Mouse (Mus musculus) hindbrain, embryonic 14.5 days (tissue): ENCODE results near the gene Gpc6. TPM values are rescaled to one million over a fixed set of nuclear protein-coding genes. Genes with fewer than 3 reads are reported as not detected.

Experiments
- ATAC-seq: fragments of 200-750 bp; cut with Nextera tagmentation; 2 replicates; pipeline ENCODE4 v1.8.0; 2017; ENCODE audit warnings: moderate number of reproducible peaks, mild to moderate bottlenecking, moderate TSS enrichment, moderate library complexity; ENCODE audit not compliant: low FRiP score
- DNase-seq: peaks from one replicate; pipeline ENCODE4 v3.0.0-alpha.2; 2015; ENCODE audit warnings: low spot score
- H3K27ac ChIP-seq: fragments of 300-500 bp; sonication (generic); 2 replicates; pipeline ENCODE4 v1.5.1; 2014; ENCODE audit warnings: mild to moderate bottlenecking, moderate library complexity
- H3K27me3 ChIP-seq: fragments of 300-500 bp; sonication (generic); 2 replicates; pipeline ENCODE4 v1.6.1; 2014; ENCODE audit warnings: mild to moderate bottlenecking, low read length, mixed read lengths; ENCODE audit not compliant: control insufficient read depth, insufficient read depth
- H3K36me3 ChIP-seq: fragments of 300-500 bp; sonication (generic); replicated peaks from 2 replicates; pipeline ENCODE4 v1.6.1; 2014; ENCODE audit not compliant: control insufficient read depth, insufficient read depth
- H3K4me1 ChIP-seq: fragments of 300-500 bp; sonication (generic); replicated peaks from 2 replicates; pipeline ENCODE4 v1.6.1; 2014; ENCODE audit warnings: antibody characterized with exemption, low read length, mixed read lengths; ENCODE audit not compliant: control insufficient read depth, insufficient read depth
- H3K4me2 ChIP-seq: fragments of 300-500 bp; sonication (generic); replicated peaks from 2 replicates; pipeline ENCODE4 v1.6.1; 2014; ENCODE audit warnings: mild to moderate bottlenecking, moderate library complexity
- H3K4me3 ChIP-seq: fragments of 300-500 bp; sonication (generic); replicated peaks from 2 replicates; pipeline ENCODE4 v1.5.1; 2014; ENCODE audit warnings: mild to moderate bottlenecking, low read length
- H3K9ac ChIP-seq: fragments of 300-500 bp; sonication (generic); 2 replicates; pipeline ENCODE4 v1.6.1; 2014
- H3K9me3 ChIP-seq: fragments of 300-500 bp; sonication (generic); 2 replicates; pipeline ENCODE4 v1.6.1; 2016; ENCODE audit warnings: low read length; ENCODE audit not compliant: control insufficient read depth
- WGBS: fragments of 180-500 bp; shearing (Covaris S2); extraction: QIAGEN DNeasy Blood & Tissue Kit; methylation state at CpG from one replicate; pipeline ENCODE4 v1.1.7; 2014; 5-methylcytosine and 5-hydroxymethylcytosine counted together
- polyA plus RNA-seq: library from polyadenylated mRNA; unstranded; fragments of >200 nt; fragmentation: Nextera tagmentation; extraction: Ambion mirVana; gene quantifications from 2 replicates; pipeline ENCODE4 v1.2.1, GENCODE M21; 2014

Gpc6 gene
- polyA plus RNA-seq, 1 experiment from 2014 or later: 18.6 TPM

DNA sequence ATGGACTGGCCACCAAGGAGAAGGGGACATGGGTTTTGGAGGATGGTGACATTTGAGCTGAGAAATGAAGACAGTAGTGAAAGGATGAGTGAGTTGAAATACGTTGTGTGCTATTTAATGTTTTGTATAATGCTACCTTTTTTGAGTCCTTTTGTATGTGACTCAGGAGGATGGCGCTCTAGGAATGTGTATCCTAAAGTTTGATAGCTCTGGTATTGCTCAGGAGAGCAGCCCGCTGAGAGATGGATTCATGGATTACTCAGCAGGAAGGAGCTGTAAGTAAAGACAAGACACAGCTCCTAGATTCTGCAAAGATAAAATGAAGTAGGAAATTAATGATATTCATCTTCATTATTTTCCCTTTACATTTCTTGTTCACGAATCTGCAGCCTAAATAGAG, 168.5 kb downstream of the Gpc6 start:
- no peaks in the 10 kb centered on the region for H3K4me1 ChIP-seq
- no peaks in the 10 kb centered on the region for H3K36me3 ChIP-seq
- no peak overlapping the region for H3K9ac ChIP-seq
- H3K27ac ChIP-seq: no peak overlapping the region
- no peak overlapping the region for H3K4me2 ChIP-seq
- H3K27me3 ChIP-seq: no peaks in the 10 kb centered on the region
- no peak for DNase-seq
- H3K9me3 ChIP-seq: no peaks in the 10 kb centered on the region
- no peak overlapping the region for H3K4me3 ChIP-seq
- 87% methylated on average over 4 of the region's 4 CpGs for WGBS
- no peak for ATAC-seq

DNA sequence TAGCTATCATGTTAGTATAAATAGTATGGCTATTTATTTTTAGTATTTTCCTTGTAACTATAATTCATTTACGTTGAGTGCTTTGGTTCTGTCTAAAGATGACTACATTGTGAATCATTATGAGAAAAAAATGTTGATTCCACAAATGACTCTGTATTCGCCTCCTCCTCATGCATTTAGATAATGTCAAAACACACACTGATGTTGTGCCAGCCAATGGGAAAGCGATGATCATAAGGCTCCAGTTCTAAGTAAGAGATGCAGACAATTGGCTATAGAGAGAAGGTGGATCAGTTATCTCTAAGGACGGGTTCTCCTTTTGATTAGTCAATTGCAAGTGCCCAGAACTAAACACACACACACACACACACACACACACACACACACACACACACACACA, 181.8 kb downstream of the Gpc6 start:
- Histone ChIP-seq H3K27ac (no peak overlapping the region), H3K36me3 (no peaks in the 10 kb centered on the region), H3K4me1 (no peaks in the 10 kb centered on the region), H3K27me3 (no peaks in the 10 kb centered on the region), H3K9ac (no peak overlapping the region), H3K4me2 (no peak overlapping the region), H3K4me3 (no peak overlapping the region), H3K9me3 (no peaks in the 10 kb centered on the region)
- ATAC-seq (no peak), DNase-seq (no peak)
- WGBS: 93% methylated on average over 4 of the region's 4 CpGs

- 0 out of 2 replicates have a peak, but pooled peaks cover 6% of the 10 kb centered on the region for H3K9me3 ChIP-seq
- H3K4me1 ChIP-seq: no peaks in the 10 kb centered on the region
- 94% methylated on average over 3 of the region's 3 CpGs for WGBS
- ATAC-seq (no peak), DNase-seq (no peak)
- no peaks in the 10 kb centered on the region for H3K36me3 ChIP-seq
- no peak overlapping the region for H3K27ac ChIP-seq
- H3K27me3 ChIP-seq: no peaks in the 10 kb centered on the region
- no peak overlapping the region for H3K4me3 ChIP-seq
- H3K9ac ChIP-seq: no peak overlapping the region
- no peak overlapping the region for H3K4me2 ChIP-seq
Measured at GRCm38 (mm10) chr14:117113153-117113552, 188.0 kb downstream of the Gpc6 start.

DNA sequence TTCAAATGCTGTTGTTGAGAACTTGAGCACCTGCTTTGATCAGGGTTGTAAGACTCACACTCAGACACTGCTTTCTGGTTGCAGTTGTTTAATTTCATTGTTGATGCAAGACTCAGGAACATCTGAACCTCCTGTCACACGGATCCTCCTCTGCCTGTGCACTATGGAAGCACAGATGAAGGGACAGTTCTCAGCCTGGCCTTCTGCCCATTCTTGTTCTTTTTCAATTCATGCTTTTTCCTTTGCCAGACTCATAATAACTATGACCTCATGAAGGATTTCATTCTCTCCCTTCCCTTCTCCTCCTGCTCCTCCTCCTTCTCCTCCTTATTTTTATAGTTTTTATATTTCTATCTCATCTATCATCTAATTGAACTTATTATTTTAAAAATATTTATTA, 196.9 kb downstream of the Gpc6 start:
- Histone ChIP-seq H3K36me3 (no peaks in the 10 kb centered on the region), H3K4me2 (no peak overlapping the region), H3K4me3 (no peak overlapping the region), H3K27ac (no peak overlapping the region), H3K27me3 (no peaks in the 10 kb centered on the region), H3K9me3 (no peaks in the 10 kb centered on the region), H3K4me1 (no peaks in the 10 kb centered on the region), H3K9ac (no peak overlapping the region)
- 59% methylated on average over 1 of the region's 1 CpGs for WGBS
- ATAC-seq (no peak), DNase-seq (no peak)

GRCm38 (mm10) chr14:117130334-117130733, 205.2 kb downstream of the Gpc6 start:
- Histone ChIP-seq H3K4me3 (no peak overlapping the region), H3K9ac (no peak overlapping the region), H3K27ac (no peak overlapping the region), H3K27me3 (no peaks in the 10 kb centered on the region), H3K9me3 (no peaks in the 10 kb centered on the region), H3K4me2 (no peak overlapping the region), H3K36me3 (no peaks in the 10 kb centered on the region), H3K4me1 (no peaks in the 10 kb centered on the region)
- 83% methylated on average over 1 of the region's 1 CpGs for WGBS
- ATAC-seq (no peak), DNase-seq (no peak)

DNA sequence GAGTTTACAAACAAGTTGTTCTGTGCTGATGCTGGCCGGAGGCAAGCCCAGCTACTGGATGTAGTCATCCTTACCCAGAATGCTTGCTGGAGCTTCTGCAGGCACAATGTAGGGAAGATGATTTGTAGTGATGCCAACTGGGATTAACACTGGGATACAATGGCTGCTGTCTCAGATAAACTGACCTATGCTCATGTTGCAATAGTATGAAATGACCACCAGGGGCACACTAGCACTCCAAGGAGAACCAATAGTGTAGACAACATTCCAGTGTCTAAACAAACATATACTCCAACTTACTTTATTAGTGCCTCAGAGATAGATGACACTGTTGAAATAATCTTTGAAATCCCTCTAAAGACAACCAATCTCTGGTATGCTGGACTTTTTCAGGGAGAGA, 206.2 kb downstream of the Gpc6 start:
- ATAC-seq (no peak), DNase-seq (no peak)
- H3K27ac ChIP-seq: no peak overlapping the region
- H3K27me3 ChIP-seq: no peaks in the 10 kb centered on the region
- H3K9me3 ChIP-seq: no peaks in the 10 kb centered on the region
- WGBS: 96% methylated on average over 1 of the region's 1 CpGs
- no peak overlapping the region for H3K4me3 ChIP-seq
- H3K36me3 ChIP-seq: no peaks in the 10 kb centered on the region
- H3K4me1 ChIP-seq: no peaks in the 10 kb centered on the region
- H3K4me2 ChIP-seq: no peak overlapping the region
- no peak overlapping the region for H3K9ac ChIP-seq

- Histone ChIP-seq H3K4me1 (peaks cover 11% of the 10 kb centered on the region), H3K27me3 (no peaks in the 10 kb centered on the region), H3K9me3 (no peaks in the 10 kb centered on the region), H3K4me3 (no peak overlapping the region), H3K36me3 (no peaks in the 10 kb centered on the region), H3K27ac (no peak overlapping the region), H3K4me2 (no peak overlapping the region), H3K9ac (no peak overlapping the region)
- peak; percentile 54 for DNase-seq
- peak; percentile 79 for ATAC-seq
- 61% methylated on average over 6 of the region's 6 CpGs for WGBS
Measured at GRCm38 (mm10) chr14:117141077-117141848, 216.1 kb downstream of the Gpc6 start.

GRCm38 (mm10) chr14:117146089-117146488, 221.0 kb downstream of the Gpc6 start:
- Histone ChIP-seq H3K36me3 (no peaks in the 10 kb centered on the region), H3K4me1 (peaks cover 5% of the 10 kb centered on the region; the same call in 1 of the 2 replicates), H3K4me3 (no peak overlapping the region), H3K9me3 (no peaks in the 10 kb centered on the region), H3K4me2 (no peak overlapping the region), H3K27ac (no peak overlapping the region), H3K9ac (no peak overlapping the region), H3K27me3 (no peaks in the 10 kb centered on the region)
- WGBS: 81% methylated on average over 4 of the region's 4 CpGs
- DNase-seq: no peak
- no peak for ATAC-seq

DNA sequence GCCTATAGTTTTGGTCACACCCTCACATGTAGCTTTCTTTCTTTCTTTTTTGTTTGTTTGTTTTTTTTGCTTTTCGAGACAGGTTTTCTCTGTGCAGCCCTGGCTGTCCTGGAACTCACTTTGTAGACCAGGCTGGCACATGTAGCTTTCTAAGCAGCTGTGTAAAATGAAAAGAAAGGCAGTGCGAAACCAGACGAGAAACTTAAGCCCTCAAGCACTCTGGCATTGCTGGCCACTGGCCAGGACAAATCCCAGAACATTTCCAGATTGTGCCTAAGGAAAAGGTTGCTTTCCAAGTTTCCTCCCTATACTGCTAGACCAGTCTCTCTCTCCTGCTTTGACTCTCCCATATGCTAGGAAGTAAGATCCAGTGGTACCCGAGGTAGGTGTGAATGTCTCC, 221.6 kb downstream of the Gpc6 start:
- 83% methylated on average over 4 of the region's 4 CpGs for WGBS
- no peaks in the 10 kb centered on the region for H3K36me3 ChIP-seq
- no peak overlapping the region for H3K4me3 ChIP-seq
- DNase-seq: no peak
- no peak overlapping the region for H3K27ac ChIP-seq
- no peak overlapping the region for H3K4me2 ChIP-seq
- no peak for ATAC-seq
- H3K27me3 ChIP-seq: no peaks in the 10 kb centered on the region
- no peaks in the 10 kb centered on the region for H3K4me1 ChIP-seq
- no peak overlapping the region for H3K9ac ChIP-seq
- no peaks in the 10 kb centered on the region for H3K9me3 ChIP-seq

DNA sequence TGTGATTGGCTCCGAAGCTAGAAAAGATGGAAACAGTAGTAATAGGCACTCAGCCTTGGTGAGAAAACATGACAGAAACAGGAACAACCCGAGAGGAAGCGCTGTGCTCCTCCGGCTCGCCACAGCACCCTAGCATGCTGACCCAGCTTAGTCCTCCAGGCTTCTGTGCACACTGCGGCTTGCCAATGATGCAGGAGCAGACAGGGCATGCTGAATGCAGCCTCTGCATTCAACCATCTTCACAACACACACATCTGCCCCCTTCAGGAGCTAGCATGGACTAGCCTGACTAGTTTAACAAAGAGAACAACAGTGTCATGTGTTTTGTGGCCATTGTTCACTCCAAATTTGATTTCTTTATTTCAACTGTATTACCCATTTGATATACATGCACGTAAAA, 226.5 kb downstream of the Gpc6 start:
- Histone ChIP-seq H3K27me3 (no peaks in the 10 kb centered on the region), H3K27ac (no peak overlapping the region), H3K9ac (no peak overlapping the region), H3K4me3 (no peak overlapping the region), H3K4me2 (no peak overlapping the region), H3K9me3 (no peaks in the 10 kb centered on the region), H3K4me1 (no peaks in the 10 kb centered on the region), H3K36me3 (no peaks in the 10 kb centered on the region)
- ATAC-seq: no peak
- 94% methylated on average over 7 of the region's 7 CpGs for WGBS
- DNase-seq: no peak
